Mouse (Mus musculus) layer of hippocampus, adult 11-12 months (tissue): ENCODE results near the gene Glcci1.

Experiments used
- DNase-seq: peaks from one replicate; pipeline ENCODE4 v3.0.0; 2022; ENCODE audit warnings: low spot score

The Glcci1 gene

GRCm38 (mm10) chr6:8545780-8546179 lies 36.4 kb downstream of the Glcci1 start:
- no peak for DNase-seq

GRCm38 (mm10) chr6:8551155-8551554 lies 41.8 kb downstream of the Glcci1 start:
- DNase-seq, result no peak

- DNase-seq, result no peak
Observed at GRCm38 (mm10) chr6:8556849-8557571, 47.6 kb downstream of the Glcci1 start.

DNA sequence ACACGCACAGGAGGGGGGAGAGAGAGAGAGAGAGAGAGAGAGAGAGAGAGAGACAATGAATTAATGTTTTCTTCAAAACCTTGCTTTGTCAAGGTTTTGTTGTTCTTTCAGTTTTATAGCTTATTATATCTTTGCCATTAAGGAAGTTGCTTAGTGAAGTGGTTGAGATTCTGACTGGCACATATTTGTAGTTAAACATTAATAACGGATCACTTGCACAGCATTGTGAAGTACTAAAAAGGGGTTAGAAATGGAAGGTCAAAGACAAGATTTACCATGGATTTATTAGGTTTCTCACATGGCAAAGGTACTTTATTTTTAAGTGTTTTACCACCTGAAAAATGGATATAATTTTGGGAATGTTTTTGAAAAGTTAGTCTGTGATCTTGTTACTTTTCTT lies 51.3 kb downstream of the Glcci1 start:
- no peak for DNase-seq

DNA sequence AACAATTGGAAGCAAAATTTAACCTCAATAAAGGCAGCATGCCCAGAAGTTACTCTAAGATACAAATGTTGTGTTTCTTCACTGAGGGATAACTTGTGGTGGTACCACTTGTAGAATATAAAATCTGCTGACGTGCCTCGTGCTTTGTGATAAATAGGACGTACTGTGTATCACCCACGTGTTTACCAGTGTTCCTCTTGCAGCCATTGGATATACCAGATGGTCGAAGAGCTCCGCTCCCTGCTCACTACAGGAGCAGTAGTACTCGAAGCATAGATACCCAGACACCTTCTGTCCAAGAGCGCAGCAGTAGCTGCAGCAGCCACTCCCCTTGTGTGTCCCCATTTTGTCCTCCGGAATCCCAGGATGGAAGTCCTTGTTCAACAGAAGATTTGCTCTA lies 73.0 kb downstream of the Glcci1 start:
- DNase-seq, result peak; percentile 13

GRCm38 (mm10) chr6:8583892-8584291 lies 74.5 kb downstream of the Glcci1 start:
- DNase-seq, result no peak

GRCm38 (mm10) chr6:8591665-8592064 lies 82.3 kb downstream of the Glcci1 start:
- DNase-seq, result no peak

DNA sequence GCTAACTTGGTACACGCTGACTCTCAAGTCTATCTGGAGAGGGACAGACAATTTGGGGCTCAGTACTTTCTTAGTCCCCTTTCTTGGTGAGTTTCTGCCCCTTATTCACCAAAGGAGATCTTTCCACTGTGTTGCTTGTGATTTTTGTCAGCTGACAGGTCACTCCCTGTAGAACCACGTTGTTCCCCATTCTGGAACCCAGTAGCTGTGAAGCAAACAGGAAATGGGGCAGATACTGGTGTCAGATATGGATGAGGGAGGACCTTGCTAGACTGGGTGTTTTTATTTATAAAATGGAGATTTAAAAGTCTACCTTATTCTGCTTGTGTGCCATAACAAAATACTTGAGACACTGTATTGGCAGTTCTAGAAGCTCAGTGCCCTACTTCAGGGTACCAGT lies 108.0 kb downstream of the Glcci1 start:
- DNase-seq, result no peak

DNA sequence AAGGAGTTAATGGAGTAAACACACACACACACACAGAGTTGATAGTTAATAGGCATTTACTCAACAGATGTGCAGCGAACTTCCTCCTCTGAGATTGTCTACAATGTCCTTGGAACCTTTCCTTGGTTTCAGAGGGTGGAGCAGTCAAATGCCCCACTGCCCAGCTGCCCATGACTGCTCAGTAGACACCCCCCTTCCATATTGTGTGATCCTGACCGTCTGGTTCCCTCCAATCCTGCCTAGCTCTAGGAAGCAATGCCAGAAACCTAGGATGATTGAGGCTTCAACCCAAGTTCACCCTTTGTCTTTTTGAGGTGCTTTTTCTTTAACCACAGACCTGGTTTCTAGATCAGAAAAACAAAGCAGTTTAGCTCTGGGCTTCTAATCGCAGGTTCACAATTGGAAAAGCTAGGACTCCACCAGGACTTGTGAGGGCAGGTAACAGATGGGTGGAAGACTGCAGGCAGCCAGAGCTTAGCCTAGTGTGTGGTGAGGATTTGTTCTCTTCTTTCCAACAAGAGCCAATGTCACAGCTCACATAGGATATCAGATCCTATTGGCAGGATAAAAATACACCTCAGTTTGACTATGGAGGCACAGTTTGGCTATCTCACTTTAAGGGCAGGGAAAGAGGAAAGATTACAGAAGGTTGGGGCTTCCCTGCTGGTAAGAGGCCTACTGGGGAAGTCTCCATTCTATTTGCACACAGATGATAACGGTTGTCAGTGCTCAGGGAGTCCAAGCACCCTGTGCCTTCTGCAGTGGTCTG lies 110.4 kb downstream of the Glcci1 start:
- DNase-seq, result no peak

GRCm38 (mm10) chr6:8623045-8623444 lies 113.6 kb downstream of the Glcci1 start:
- DNase-seq, result no peak

DNA sequence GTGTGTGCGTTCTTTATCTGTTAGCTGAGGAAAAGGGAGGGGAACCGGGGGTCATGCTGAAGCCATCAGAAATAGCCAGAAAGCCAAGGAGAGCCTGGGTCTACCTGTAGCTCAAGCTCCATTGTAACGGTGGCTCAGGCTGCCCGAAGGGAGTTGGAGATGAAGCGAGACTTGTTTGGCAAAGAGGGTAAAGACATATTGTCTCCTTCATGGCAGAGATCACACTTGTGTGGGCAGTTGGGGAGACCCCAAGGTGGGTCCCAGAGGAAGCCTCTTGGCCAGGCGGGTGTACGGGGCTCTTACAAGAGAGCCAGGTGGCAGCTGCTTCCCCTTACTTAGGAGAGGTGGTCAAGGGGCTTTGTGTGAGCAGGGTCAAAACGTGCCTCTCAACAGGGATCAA lies 118.8 kb downstream of the Glcci1 start:
- DNase-seq, result no peak

DNA sequence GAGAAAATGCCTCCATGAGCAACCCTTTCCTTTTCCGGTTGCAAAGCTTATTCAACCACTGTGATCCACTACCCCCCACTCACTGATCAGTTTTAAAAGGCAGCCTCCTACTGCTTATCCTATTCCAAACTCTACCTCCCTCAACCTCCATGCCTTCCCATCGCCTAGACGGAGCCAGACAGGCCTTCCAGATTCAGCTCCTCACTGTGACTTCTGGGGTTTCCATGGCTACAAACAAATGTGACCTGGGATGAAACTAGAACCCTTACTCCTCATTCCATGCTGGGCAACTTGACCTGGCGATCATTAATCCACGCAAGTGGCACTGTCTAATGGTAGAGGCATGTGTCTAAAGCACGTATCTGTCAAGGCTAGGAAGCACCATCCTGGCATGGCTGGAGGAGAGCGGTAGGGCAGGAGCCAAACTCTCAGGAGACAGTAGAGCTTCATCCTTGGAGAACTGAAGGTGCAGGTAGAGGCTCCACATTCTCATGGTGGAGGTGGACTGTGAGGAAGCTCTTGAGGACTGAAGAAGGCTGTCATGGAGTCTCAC lies 119.4 kb downstream of the Glcci1 start:
- DNase-seq, result no peak

- no peak for DNase-seq
Observed at GRCm38 (mm10) chr6:8630531-8630930, 121.1 kb downstream of the Glcci1 start.

- DNase-seq, result no peak
Observed at GRCm38 (mm10) chr6:8631362-8631761, 122.0 kb downstream of the Glcci1 start.

DNA sequence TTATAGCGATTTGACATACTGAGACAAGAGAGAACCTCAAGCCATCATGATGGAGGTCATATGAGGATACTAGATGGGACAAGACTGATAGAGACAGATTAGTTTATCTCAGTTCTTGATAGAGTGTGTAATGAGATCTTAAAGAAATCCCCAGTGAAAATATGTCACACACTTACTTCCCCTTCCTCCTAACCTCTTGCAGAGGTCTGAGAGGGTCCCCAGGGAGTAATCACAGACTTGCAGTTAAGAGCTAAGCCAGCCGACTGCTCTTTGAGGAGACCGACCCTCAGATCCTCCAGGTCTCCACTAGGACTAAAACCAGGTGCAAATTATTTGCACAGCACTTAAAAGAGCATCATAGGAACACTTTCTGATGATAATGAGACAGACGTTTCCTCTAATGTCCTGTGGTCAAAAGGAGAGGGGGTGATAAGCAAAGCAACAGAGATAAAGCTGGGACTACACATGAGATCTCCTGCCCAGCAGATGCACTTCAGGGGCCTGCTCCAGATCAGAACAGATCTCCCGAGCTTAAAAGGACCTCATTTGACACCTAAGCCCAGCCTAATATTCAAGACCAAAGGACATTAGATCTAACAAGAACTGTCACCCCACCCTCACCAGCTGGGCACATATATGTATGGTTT lies 122.7 kb downstream of the Glcci1 start:
- DNase-seq, result no peak

DNA sequence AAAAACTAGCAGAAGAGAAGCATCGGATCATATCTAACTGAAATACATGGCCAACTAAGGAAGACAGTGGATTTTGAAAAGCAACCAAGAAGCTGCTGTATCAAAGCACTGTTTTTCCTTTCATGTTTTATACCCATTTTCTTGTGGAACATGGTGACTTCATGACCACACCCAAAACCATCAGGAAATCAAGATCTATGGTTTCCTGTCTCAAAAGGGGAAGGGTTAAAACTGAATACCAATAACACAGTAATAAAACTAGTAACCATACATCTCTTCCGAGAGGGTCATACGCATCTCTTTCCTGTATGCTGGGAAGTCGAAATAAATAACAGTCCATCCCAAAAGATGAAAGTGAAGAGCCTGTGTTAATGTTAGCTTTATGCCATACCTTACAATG lies 123.3 kb downstream of the Glcci1 start:
- DNase-seq, result no peak

- DNase-seq, result peak; percentile 28
Observed at GRCm38 (mm10) chr6:8638122-8638521, 128.7 kb downstream of the Glcci1 start.

DNA sequence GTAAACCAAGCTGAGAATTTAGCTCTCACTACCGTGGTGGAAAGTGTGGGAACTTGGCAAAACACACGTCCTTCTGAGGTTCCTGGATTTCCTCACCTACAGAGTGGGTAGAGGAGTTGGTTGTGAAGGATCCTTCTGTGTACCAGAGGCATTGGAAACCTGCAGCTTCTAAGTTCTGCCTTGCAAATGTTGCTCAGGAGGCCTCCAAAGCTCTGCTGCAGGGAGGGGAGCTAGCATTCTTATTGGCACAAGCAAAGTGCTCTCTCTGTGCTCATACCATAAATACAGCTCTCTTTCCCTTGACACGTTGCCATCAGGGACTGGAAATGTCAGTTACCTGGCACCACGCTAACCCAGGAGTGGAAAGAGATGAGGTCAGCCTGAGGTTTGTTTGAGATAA lies 129.5 kb downstream of the Glcci1 start:
- DNase-seq, result no peak

GRCm38 (mm10) chr6:8639526-8639925 lies 130.1 kb downstream of the Glcci1 start:
- DNase-seq, result no peak

DNA sequence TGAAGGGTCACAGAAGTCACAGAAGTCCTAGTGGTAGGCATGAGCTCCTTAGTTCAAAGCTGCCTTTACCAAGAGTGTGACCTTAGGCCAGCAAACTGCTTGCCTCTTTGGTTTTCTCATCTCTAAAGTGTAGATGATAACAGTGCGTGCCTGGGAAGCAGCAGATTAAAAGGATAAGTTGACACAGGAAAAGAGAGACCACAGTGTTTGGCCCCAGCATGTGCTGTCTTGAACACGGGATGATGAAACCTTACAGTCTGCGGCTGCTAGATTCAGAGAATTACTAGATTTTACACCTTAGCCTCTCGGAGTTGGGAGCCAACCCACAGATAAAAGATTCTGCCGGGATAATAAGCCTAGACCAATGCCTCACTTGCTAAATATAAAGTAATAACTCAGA lies 131.5 kb downstream of the Glcci1 start:
- DNase-seq, result no peak

GRCm38 (mm10) chr6:8644703-8645102 lies 135.3 kb downstream of the Glcci1 start:
- DNase-seq, result peak; percentile 31

- DNase-seq, result no peak
Observed at GRCm38 (mm10) chr6:8645708-8646107, 136.3 kb downstream of the Glcci1 start.
